Mouse (Mus musculus) lung, embryonic 16.5 days (tissue): ENCODE measurements at regions not wholly inside any gene's neighbourhood (a gene's known extent, or its start where the extent isn't known, plus 50 kb on each side); places are given as distances from the start of the nearest gene placed in this dataset.

Source experiments
- ATAC-seq: fragments of 200-750 bp; cut with Nextera tagmentation; 2 replicates; pipeline ENCODE4 v1.8.0; 2017; ENCODE audit warnings: low read depth, mild to moderate bottlenecking, moderate library complexity
- H3K27ac ChIP-seq: fragments of 300-500 bp; sonication (generic); 2 replicates; pipeline ENCODE4 v1.5.1; 2014; ENCODE audit warnings: mild to moderate bottlenecking, control low read depth, low read length
- H3K27me3 ChIP-seq: fragments of 300-500 bp; sonication (generic); 2 replicates; pipeline ENCODE4 v1.6.1; 2014; ENCODE audit warnings: low read depth, low read length, mixed read lengths; ENCODE audit not compliant: control insufficient read depth, insufficient read depth
- H3K36me3 ChIP-seq: fragments of 300-500 bp; sonication (generic); 2 replicates; pipeline ENCODE4 v1.6.1; 2014; ENCODE audit warnings: low read length; ENCODE audit not compliant: control insufficient read depth, insufficient read depth
- H3K4me1 ChIP-seq: fragments of 300-500 bp; sonication (generic); replicated peaks from 2 replicates; pipeline ENCODE4 v1.6.1; 2014; ENCODE audit warnings: low read length, mixed read lengths; ENCODE audit not compliant: control insufficient read depth, insufficient read depth
- H3K4me2 ChIP-seq: fragments of 300-500 bp; sonication (generic); 2 replicates; pipeline ENCODE4 v1.6.1; 2014; ENCODE audit warnings: low read depth, low read length, control low read depth
- H3K4me3 ChIP-seq: fragments of 300-500 bp; sonication (generic); 2 replicates; pipeline ENCODE4 v1.5.1; 2014; ENCODE audit warnings: mild to moderate bottlenecking, low read length, control low read depth
- H3K9ac ChIP-seq: fragments of 300-500 bp; sonication (generic); 2 replicates; pipeline ENCODE4 v1.6.1; 2014; ENCODE audit warnings: low read length, control low read depth
- H3K9me3 ChIP-seq: fragments of 300-500 bp; sonication (generic); 2 replicates; pipeline ENCODE4 v1.6.1; 2016; ENCODE audit warnings: low read length; ENCODE audit not compliant: control insufficient read depth
- WGBS: fragments of 180-500 bp; shearing (Covaris S2); extraction: QIAGEN DNeasy Blood & Tissue Kit; methylation state at CpG from one replicate; pipeline ENCODE4 v1.1.7; 2014; 5-methylcytosine and 5-hydroxymethylcytosine counted together

GRCm38 (mm10) chr12:16035551-16035950 lies 218.8 kb upstream of the Trib2 start:
- WGBS: 62% methylated on average over 2 of the region's 2 CpGs
- Histone ChIP-seq H3K27ac (no peak overlapping the region), H3K27me3 (no peaks in the 10 kb centered on the region), H3K9ac (no peak overlapping the region), H3K9me3 (no peaks in the 10 kb centered on the region), H3K4me2 (no peak overlapping the region), H3K4me3 (no peak overlapping the region), H3K36me3 (no peaks in the 10 kb centered on the region), H3K4me1 (no peaks in the 10 kb centered on the region)
- ATAC-seq: no peak

- Histone ChIP-seq H3K4me2 (no peak overlapping the region), H3K36me3 (no peaks in the 10 kb centered on the region), H3K27ac (no peak overlapping the region), H3K4me1 (no peaks in the 10 kb centered on the region), H3K9me3 (no peaks in the 10 kb centered on the region), H3K4me3 (no peak overlapping the region), H3K27me3 (no peaks in the 10 kb centered on the region), H3K9ac (no peak overlapping the region)
- no peak for ATAC-seq
Measured at GRCm38 (mm10) chr12:16034691-16035515, 218.2 kb upstream of the Trib2 start.

- 18% methylated on average over 1 of the region's 1 CpGs for WGBS
- Histone ChIP-seq H3K9ac (no peak overlapping the region), H3K4me1 (no peaks in the 10 kb centered on the region), H3K4me3 (no peak overlapping the region), H3K4me2 (no peak overlapping the region), H3K36me3 (no peaks in the 10 kb centered on the region), H3K27ac (no peak overlapping the region), H3K9me3 (no peaks in the 10 kb centered on the region), H3K27me3 (no peaks in the 10 kb centered on the region)
- no peak for ATAC-seq
Measured at GRCm38 (mm10) chr12:16026654-16027053, 209.9 kb upstream of the Trib2 start.

- H3K9me3 ChIP-seq: no peaks in the 10 kb centered on the region
- H3K9ac ChIP-seq: no peak overlapping the region
- no peak overlapping the region for H3K27ac ChIP-seq
- no peaks in the 10 kb centered on the region for H3K36me3 ChIP-seq
- H3K4me2 ChIP-seq: no peak overlapping the region
- no peak for ATAC-seq
- H3K4me1 ChIP-seq: no peaks in the 10 kb centered on the region
- H3K4me3 ChIP-seq: no peak overlapping the region
- WGBS: 77% methylated on average over 7 of the region's 7 CpGs
- no peaks in the 10 kb centered on the region for H3K27me3 ChIP-seq
Measured at GRCm38 (mm10) chr12:16023273-16023672, 206.6 kb upstream of the Trib2 start.

- Histone ChIP-seq H3K4me2 (no peak overlapping the region), H3K4me3 (no peak overlapping the region), H3K27me3 (no peaks in the 10 kb centered on the region), H3K36me3 (no peaks in the 10 kb centered on the region), H3K4me1 (no peaks in the 10 kb centered on the region), H3K9me3 (no peaks in the 10 kb centered on the region), H3K27ac (no peak overlapping the region), H3K9ac (no peak overlapping the region)
- no peak for ATAC-seq
- WGBS: 59% methylated on average over 1 of the region's 1 CpGs
Measured at GRCm38 (mm10) chr12:16021202-16021821, 204.6 kb upstream of the Trib2 start.

DNA sequence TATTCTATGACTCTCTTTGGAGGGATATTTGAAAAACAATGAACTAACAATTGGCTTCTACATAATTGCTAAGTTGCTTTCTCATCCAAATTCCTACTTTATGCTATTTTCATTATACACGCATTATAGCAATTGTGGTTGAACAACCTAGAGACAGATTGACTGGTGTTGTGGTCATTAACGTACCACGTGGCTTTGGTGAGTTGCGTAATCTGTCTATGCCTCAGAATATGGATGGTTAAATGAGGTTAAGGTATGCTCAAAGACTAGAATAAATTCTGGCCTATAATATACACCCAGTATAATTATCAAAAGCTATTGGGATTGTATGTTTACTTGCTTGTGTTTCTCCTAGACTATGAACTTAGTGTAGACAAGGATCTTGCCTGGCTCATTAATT lies 201.5 kb upstream of the Trib2 start:
- ATAC-seq: no peak
- no peak overlapping the region for H3K4me2 ChIP-seq
- H3K9me3 ChIP-seq: no peaks in the 10 kb centered on the region
- WGBS: 89% methylated on average over 4 of the region's 4 CpGs
- no peak overlapping the region for H3K4me3 ChIP-seq
- H3K4me1 ChIP-seq: no peaks in the 10 kb centered on the region
- H3K36me3 ChIP-seq: no peaks in the 10 kb centered on the region
- no peak overlapping the region for H3K9ac ChIP-seq
- no peaks in the 10 kb centered on the region for H3K27me3 ChIP-seq
- H3K27ac ChIP-seq: no peak overlapping the region

GRCm38 (mm10) chr12:16016621-16017020 lies 199.9 kb upstream of the Trib2 start:
- Histone ChIP-seq H3K27me3 (no peaks in the 10 kb centered on the region), H3K36me3 (no peaks in the 10 kb centered on the region), H3K9ac (no peak overlapping the region), H3K9me3 (no peaks in the 10 kb centered on the region), H3K4me1 (no peaks in the 10 kb centered on the region), H3K27ac (no peak overlapping the region), H3K4me3 (no peak overlapping the region), H3K4me2 (no peak overlapping the region)
- WGBS: 82% methylated on average over 1 of the region's 1 CpGs
- ATAC-seq: no peak

DNA sequence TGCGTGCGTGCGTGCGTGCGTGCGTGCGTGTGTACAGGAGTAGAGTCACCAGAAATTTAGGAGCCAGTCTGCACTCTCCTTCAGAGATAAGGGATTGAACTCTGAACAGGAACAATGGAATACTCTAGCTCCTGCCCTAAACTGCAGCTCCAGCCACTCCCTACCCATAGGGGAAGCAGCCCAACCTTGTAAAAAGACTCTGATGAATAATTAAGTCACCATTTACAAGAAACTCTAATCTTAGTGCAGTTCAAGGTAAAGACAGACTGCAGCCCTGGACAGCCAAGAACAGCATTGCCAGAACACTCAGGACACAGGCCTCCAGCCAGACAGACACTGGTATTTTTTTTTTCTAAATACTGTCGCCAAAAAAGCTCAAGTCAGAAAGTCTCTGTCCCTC lies 198.9 kb upstream of the Trib2 start:
- 74% methylated on average over 4 of the region's 8 CpGs for WGBS
- Histone ChIP-seq H3K4me1 (no peaks in the 10 kb centered on the region), H3K4me3 (no peak overlapping the region), H3K4me2 (no peak overlapping the region), H3K27me3 (no peaks in the 10 kb centered on the region), H3K9me3 (no peaks in the 10 kb centered on the region), H3K36me3 (no peaks in the 10 kb centered on the region), H3K9ac (no peak overlapping the region), H3K27ac (no peak overlapping the region)
- no peak for ATAC-seq

DNA sequence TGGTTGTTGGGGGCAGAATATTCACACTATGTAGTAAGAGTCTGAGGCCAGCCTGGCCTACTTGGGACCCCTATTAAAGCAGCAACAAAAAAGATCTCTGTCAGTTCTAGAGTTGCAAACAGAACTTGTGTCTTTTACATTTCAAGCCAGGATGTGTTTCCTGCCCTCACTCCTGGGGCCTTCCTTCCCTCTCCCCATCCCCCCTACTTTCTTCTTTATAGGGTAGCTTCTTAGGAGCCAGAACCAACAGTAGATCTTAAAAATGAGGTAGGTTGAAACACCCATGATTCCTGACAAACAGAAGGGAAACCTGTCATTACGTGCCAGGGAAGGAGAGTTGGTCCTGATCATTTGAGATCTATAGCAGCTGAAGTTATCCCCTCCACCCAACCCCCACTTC lies 198.0 kb upstream of the Trib2 start:
- H3K36me3 ChIP-seq: no peaks in the 10 kb centered on the region
- no peaks in the 10 kb centered on the region for H3K9me3 ChIP-seq
- H3K27me3 ChIP-seq: no peaks in the 10 kb centered on the region
- 0 out of 2 replicates have a peak, but pooled peaks cover 2% of the 10 kb centered on the region for H3K4me1 ChIP-seq
- no peak overlapping the region for H3K27ac ChIP-seq
- WGBS: 77% methylated on average over 1 of the region's 1 CpGs
- no peak overlapping the region for H3K9ac ChIP-seq
- ATAC-seq: no peak
- no peak overlapping the region for H3K4me3 ChIP-seq
- no peak overlapping the region for H3K4me2 ChIP-seq
